Mouse (Mus musculus): ENCODE measurements around the gene Ctla4.
A peak's percentile ranks its signal among the peaks of the same experiment; 100 is the strongest.

Gene Ctla4

DNA sequence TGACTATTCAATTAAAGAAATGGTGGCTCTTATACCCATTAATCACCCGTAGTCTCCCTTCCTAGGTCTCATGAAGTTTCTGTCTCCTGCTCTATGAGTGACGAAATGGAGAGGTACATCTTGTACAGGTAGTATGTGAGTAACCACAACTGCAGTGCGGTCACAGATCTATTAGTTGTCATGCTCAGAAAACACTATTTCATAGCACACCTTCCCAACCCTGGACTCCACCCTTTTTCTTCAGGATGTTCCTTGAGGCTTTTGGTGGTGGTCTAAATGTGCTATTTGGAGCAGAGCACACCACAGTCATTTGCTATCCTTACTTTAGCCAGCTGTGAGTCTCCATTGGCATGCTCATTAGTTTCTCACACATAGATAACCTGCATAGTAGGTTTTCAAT, 42.2 kb downstream of the Ctla4 start:
- DNase-seq (ENCODE audit: low spot score), result no peak

DNA sequence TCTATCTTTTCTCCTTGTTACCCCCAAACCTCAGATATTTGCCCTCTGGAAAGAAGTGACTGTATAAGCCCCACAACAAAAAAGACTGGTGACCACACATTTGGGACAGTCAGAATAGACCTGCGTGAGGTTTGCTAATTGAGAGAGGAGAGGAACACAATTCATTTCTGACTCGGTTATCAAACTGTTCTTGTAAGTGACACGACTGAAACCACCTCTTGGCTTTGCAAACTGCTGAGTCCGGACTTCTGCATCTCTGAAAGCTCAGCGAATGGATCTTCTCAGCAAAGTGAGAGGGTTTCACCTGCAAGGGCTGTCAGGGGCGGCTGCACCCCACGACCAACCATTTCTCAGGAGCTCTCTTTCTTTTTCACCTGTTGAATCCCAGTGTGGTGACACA, 43.6 kb downstream of the Ctla4 start:
- no peak for DNase-seq (ENCODE audit: low spot score)

DNA sequence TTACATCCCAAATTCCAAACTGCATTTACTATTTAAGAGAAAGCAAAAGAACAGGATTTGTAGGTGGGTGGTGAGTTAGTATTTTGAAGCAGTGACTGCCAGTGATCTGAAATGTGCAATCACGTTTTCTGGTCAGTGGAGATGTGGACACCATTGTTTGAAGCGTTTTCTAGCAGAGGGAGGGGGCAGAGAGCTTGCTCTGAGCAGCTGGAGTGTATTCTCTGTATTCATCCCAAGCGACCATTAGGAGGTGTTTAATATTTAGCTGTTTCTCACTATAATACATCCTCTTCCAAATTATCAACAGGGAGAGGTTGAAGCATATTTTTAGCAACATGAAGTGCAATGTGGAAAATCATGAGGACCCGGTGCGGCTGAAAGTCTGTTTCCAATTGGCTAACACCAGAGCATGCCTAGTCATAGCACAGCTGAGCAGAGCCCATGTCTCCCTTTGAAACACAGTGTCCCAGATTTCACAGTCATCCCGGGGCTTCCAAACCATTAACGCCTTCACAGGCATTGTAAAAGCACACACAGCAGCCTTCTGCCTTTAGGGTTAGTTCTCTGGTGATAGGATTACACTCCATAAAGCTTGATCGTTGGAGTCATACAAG, 49.3 kb downstream of the Ctla4 start:
- no peak for DNase-seq (ENCODE audit: low spot score)

DNA sequence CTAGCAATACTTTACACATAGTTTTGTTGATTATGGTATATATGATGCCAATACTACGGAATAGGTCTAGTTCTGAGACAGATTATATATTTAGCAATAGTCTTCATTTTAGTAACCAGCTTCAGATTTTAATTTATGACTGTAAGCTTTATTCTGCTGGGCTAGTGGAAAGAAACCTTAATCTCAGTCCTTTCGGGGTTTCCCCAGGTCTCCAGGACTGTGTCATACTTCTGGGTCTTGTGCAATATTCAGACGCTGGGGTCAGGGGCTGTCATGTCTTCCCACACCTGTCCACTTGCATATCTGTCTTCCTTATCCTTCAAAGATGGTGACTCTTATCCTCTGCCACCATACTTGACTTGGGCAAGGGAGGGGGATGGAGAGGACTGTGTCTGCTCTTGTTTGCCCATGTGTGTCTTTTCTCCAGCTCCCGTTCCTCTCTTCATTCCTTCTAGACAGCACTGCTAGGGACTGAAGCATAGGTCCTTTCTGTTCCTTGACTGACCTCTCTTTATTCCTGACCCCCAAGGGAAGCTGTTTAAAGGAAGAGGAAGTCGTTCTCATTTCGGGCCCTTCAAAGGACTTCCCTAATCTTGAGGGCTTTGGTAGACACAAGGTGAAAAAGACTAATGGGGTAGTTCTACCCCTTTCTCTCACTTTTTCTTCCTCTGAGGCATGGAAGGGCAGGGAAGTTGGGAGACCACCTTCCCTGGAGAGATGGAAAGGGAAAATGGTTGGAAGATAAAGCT, 50.3 kb downstream of the Ctla4 start:
- DNase-seq (ENCODE audit: low spot score), result no peak

DNA sequence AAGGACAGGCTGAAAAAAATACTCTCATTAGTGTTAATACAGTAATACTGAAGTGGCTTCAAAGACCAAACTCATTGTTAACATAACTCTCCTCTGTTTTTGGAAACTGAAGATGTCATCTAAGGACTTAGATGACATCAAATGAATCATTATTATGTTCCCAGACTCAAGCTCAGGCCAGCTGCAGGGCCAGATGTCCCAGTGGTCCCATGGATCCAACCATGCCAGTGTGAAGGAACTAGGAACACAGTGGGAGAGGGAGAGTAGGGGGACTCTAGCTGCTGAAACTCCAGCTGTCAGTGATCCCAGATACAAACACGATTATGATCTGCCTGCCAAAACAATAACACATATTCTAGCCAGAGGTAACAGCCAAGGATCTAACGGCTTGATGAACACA, 51.5 kb downstream of the Ctla4 start:
- DNase-seq (ENCODE audit: low spot score), result no peak

DNA sequence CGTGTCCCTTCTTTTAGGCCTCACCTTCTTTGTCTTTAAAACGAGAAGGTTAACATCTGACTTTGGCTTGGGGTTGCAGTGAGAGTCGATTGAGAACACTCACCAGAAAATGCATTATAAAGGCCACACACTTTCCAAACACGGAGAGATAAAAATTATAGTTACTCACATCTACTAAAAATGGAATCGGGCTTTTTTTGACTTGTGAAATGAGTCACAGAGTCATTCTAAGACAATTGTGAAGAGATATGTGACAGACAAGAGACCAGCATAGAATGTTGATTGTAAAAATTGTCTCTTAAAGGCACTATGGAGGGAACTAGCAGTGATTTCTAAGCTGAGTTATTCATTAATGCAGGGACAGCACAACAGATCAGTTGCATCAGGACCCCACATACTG, 52.2 kb downstream of the Ctla4 start:
- no peak for DNase-seq (ENCODE audit: low spot score)

DNA sequence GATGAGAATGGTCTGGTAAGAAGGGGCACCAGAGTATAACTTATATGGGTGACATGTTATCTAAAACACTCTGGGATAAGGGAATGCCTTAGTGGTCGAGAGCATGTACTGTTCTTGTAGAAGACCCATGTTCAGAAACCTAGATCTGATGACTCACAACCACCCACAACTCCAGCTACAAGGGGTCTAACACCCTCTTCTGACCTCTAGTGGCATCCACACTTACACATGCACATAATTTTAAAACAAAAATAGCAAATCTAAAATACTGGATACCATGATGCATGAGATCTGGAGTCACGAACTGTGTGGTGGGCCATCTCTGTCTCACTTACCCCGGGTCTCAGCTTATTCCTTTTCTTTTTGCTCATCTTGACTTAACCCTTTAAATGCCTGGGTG, 53.2 kb downstream of the Ctla4 start:
- no peak for DNase-seq (ENCODE audit: low spot score)

DNA sequence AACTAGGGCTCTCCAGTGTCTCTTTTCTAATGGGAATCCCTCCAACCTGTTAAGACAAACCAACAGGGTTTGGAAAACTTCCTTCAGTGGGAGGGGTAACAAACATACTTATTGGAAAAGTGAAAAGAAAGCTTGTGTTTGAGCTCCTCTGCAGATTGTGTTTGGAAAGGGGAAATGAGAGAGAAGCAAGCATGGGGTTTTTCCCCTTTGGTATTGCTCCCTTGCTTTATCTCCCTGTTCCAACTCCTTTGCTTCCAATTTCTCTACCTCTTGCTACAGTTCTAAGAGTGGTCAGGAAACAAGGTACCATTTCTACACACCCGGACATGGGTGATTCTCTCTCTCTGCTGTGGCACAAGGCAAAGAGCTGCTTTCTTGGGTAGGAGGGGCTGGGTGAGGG, 53.8 kb downstream of the Ctla4 start:
- DNase-seq (ENCODE audit: low spot score), result no peak

DNA sequence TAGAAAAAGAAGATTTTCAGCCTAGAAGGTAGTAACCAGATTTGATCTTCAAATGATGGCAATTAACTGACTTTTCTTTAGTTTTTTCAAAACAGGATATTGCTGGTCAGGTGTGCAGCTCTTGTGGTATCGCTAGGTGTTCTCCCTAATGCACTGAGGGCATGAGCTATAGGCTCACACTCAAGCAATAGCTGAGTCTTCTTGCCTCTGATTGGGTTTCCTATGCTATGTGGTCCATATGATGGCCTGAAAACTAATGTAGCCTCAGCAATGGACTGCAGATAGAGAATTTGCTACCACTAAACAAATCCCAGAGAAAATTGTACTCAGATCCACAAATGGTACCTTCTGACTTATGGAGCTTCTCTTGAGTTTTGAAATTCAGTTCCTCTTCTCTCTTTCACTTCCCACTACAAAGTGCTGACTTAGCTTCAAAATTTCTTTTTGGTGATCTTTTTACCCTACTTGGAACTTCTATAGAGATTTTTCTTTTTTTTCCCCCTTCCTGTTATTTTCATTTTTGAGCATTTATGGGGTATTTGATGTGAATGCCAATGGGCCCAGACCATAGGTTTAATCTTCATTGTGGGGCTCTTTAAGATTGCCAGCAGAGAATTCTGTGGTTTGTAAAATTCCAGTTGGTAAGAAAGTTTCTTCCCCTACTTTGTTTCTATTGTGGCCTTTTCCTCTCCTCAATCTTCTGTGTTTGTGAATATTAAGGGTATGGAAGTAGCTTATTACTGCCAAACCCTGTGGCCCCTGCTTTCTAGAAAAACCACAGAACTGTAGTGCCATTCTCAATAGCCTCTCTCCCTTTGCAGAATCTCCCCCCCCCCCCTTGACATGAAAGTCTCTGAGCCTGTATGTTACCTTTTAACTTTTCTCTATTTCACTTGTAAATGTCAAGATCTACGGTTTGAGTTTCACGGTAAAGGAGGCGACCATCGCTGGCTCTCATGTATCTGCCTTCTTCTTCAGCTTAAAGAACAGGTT, 54.6 kb downstream of the Ctla4 start:
- DNase-seq (ENCODE audit: low spot score), result no peak

DNA sequence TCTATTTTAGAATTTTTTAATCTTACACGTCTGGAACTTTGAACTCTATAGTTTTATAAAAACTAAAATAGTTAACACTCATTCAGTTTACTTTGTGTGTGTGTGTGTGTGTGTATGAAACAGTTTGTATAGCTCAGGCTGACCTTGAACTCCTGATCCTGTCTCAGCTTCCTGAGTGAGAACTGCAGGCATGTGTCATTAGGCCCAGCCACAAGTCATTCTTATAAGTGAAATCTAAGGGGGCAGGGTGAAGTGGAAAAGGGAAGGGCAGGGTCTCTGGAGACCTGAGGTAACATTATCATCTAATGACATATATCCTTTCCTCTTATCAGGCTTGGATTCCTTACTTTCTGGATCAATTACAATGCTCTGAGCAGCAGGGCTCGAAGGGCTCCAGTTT, 56.1 kb downstream of the Ctla4 start:
- DNase-seq (ENCODE audit: low spot score), result no peak

DNA sequence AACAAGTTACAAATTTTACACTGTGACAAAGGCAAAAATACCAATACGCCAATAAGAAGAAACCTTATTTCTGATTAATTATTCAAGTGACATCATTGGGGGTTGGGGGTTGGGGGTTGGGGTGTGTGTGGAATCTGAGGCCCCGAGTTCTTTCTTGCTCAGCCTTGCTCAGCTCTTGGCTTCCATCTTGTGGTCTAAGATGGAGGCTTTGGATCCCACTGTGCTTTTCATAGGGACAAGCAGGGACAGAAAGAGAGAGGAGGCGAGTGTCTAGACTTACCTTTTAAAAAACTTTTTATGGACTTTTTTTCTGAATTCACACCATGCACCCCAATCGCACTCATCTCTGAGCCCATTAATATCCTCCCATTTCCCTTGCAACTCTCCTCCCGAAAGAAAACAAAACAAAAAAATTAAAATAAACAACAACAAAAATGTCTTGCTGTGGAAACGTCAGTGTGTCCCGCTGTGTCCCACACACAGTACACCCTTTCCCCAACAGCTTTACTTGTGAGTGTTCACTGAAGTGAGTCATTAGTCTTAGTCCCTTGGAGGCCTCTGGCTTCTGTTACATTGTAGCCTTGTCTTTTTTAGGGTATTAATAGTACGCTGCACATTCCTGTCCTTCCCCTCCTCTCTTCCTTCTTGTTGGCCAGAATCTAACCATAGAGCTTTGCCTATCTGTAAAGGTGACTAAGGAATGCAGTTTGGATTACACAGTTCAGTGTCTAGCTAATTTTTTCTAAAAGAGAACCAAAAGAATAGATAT, 59.0 kb downstream of the Ctla4 start:
- DNase-seq (ENCODE audit: low spot score), result no peak

DNA sequence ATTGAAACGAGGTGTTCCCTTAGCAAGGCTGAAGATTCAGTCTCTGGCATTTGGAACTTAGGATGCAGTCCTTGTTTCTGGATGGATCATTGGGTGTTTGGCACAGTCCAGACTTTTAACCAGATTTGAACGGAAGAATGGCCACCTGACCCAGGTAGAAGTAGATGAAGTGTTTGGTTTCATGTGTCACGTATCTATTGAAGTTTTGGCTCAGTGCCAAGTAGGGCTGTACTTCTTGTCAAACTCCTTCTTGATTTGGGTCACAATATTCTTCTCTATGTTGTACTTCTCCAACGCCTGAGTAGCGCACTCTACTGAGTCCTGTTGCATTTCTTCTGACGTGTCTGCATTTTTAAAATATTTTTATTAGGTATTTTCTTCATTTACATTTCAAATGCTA, 61.3 kb downstream of the Ctla4 start:
- DNase-seq (ENCODE audit: low spot score), result no peak

DNA sequence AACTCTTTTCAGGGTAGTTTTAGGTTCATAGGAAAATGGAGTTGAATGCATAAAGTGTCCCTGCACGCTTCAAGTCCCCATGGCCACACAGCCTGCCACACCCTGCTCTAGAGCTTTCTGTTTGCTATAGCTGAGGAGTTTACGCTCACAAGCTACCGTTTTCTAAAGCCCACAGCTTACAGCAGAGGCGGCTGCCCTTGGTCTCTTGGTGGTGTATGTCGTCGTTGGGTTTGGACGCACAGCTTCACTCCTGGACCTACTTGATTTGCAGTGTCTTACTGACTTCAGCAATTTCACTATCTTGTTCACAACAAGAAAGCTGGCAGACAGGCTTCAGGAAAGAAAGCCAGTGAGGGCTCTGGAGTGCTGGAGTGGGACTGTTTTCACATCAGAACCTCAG, 66.2 kb downstream of the Ctla4 start:
- no peak for DNase-seq (ENCODE audit: low spot score)

DNA sequence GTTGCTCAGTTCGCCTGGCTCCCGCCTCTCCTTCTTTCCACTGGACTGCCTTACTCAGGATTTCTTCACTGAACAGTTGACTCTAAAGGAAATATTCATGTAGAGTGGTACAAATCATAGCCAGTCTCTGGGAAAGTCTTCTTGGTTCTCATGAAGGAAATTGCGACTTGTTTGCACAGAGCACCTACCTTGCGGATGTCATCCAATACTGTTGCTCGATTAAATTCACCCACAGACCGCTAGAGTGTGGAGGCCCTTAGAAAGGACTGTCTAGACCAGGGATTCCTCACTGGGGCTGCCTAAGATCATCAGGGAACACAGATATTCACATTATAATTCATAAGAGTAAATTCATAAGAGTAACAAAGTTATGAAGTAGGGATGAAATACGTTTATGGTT, 66.9 kb downstream of the Ctla4 start:
- DNase-seq (ENCODE audit: low spot score), result no peak

DNA sequence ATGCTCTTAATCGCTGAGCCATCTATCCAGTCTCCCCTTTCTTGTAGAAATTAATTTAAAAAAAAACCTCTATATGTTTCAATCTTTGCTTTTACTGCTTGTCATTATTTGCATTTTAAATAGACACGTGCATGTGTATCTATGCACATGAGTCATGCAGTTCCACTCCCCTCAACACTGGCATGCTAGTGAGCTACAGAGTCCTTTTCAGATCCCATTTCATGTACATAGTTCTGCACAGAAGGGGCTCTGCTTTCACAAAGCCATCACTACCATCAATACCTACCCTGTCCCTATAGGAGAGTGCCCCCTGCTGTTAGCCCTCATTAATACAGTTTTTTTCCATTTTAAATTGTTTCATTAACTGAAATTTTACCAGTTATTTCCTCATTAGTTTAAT, 68.0 kb downstream of the Ctla4 start:
- peak; percentile 51 for DNase-seq (ENCODE audit: low spot score)

DNA sequence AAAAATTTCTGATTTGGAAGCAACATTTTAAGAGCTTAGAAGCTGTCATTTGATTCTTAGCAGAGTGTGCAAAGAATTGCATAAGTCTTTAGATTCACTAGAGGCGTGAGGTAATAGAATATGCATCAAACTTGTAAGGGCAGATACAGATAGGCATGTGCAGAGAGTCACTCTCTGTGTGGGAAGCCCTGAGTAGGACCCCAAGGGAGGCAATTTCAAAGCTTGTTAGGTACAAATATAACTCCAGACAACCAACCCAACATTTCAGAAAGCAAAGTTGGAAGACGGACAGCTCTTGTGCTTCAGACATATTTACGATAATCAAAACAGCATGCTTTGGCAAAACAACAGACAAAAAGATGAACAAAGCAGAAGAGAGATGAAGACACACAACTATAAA, 68.4 kb downstream of the Ctla4 start:
- DNase-seq (ENCODE audit: low spot score), result no peak

DNA sequence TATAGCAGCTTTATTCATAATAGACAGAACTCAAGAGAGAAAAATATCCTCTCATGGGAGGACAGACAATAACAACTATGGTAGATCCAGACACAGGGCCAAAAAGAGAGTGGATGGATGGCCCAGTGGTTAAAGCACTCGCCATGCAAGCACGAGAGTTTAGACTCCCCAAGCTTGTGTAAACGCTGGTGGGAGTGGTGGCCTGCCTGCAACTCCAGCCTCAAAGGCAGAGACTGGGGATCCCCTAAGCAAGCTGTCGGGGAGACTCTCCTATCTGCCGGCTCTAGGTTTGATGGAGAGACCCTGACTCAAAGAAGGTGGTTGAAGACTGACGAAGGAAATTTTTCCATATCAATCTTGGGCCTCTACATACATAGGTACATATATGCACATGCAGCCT, 69.4 kb downstream of the Ctla4 start:
- no peak for DNase-seq (ENCODE audit: low spot score)

DNA sequence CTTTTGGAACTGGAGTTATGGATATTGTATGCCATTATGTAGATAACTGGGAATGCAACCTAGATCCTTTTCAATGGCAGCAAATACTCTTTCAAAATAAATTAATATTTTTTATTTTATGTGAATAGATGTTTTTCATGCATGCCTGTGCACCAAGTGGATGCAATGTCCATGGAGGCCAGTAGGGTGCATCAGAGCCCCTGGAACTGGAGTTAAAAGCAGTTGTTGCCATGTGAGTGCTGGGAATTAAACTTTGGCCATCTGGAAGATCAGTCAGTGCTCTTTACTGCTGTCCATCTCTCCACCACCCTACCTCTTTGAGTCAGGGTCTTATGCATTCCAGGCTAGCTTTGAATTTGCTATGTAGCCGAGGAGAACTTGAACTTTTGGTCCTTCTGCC, 71.5 kb downstream of the Ctla4 start:
- no peak for DNase-seq (ENCODE audit: low spot score)

DNA sequence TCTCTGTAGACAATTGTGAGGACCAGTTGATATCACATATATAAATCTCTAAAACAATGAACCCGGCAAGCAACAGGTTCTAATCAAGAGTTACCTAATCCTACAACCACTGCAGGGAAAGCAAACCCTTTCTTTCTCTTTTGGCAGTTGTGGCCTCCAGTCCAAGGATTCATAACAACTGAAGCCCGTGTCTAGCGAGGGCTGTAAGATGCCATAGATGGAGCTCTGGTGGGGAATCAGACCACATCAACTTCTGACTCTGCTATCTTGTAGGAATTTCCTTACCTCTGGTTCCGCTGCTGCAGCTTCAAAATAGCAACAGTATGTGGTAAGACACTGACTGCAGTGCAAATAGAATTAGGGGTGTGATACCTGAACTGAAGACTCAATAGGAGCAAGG, 72.4 kb downstream of the Ctla4 start:
- no peak for DNase-seq (ENCODE audit: low spot score)

DNA sequence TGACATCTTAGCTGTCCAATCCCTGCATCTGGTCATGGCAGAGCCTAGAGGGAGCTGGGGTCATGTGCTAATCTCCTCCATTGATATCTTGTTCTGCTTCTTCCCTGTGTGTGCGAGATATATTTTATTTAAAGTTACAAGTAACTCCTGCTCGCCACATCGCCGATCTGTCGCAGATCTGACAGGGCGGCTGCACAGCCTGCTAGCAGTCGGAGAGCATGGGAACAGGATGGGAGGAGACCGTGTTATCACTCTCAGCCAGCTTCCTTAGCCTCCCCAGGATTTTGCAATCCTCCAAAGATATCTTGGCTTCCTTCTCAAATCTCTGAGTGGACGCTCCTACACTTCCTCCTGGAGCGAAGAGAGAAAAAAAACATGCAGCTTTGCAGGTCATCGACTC, 73.7 kb downstream of the Ctla4 start:
- DNase-seq (ENCODE audit: low spot score), result no peak

DNA sequence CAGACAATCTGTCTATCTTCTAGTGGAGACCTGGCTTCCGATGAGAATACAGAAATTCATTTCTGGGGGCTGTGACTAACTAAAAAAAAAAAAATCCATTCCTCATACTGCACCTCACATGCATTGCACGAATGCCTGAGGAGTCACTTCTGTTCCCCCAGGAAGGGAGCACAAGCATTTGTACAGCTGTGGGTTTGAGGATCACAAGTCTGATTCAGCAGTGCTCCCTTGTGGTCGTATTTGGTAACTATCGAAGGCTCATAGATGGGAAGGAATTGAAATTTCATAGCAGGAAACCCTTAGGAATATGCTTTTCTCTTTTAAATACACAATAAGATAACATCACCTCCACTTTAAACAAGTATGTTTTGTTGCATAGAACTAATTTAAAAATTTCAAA, 74.3 kb downstream of the Ctla4 start:
- peak; percentile 82 for DNase-seq (ENCODE audit: low spot score)

DNA sequence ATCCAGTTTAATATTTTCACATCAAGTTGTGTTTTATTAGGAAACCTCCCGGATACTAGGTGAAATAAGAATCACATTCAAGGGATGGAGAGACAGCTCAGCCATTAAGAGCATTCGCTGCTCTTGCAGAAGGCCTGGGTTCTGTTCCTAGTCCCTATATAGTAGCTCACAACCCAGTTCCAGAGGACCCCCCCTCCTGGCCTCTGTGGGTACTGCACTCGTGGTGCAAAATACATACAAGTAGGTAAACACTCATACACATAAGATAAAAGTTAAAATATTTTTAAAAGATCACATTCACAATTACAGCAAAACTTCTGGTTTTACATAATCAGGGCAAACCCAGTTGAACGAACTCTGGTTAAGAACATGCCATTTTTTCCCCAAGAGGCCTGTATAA, 75.3 kb downstream of the Ctla4 start:
- DNase-seq (ENCODE audit: low spot score), result no peak

Data from embryo, embryonic 10.5 days (tissue).